Mouse (Mus musculus) intestine, embryonic 16.5 days (tissue): ENCODE measurements around the gene Trmt6. TPM values are rescaled to one million over a fixed set of nuclear protein-coding genes. Genes with fewer than 3 reads are reported as not detected.

Experiments
- ATAC-seq: fragments of 200-750 bp; cut with Nextera tagmentation; 2 replicates; pipeline ENCODE4 v1.8.0; 2017; ENCODE audit warnings: moderate TSS enrichment, moderate library complexity
- H3K27ac ChIP-seq: fragments of 300-500 bp; sonication (generic); 2 replicates; pipeline ENCODE4 v1.5.1; 2014; ENCODE audit warnings: mild to moderate bottlenecking, low read length
- H3K27me3 ChIP-seq: fragments of 300-500 bp; sonication (generic); replicated peaks from 2 replicates; pipeline ENCODE4 v1.6.1; 2014; ENCODE audit warnings: low read length, control low read depth, mixed read lengths; ENCODE audit not compliant: control insufficient read depth, insufficient read depth
- H3K36me3 ChIP-seq: fragments of 300-500 bp; sonication (generic); 2 replicates; pipeline ENCODE4 v1.6.1; 2014; ENCODE audit warnings: low read length, control low read depth; ENCODE audit not compliant: control insufficient read depth, insufficient read depth
- H3K4me1 ChIP-seq: fragments of 300-500 bp; sonication (generic); 2 replicates; pipeline ENCODE4 v1.6.1; 2014; ENCODE audit warnings: low read length, control low read depth, mixed read lengths; ENCODE audit not compliant: control insufficient read depth, insufficient read depth
- H3K4me2 ChIP-seq: fragments of 300-500 bp; sonication (generic); 2 replicates; pipeline ENCODE4 v1.6.1; 2014; ENCODE audit warnings: low read depth, low read length, control low read depth
- H3K4me3 ChIP-seq: fragments of 300-500 bp; sonication (generic); 2 replicates; pipeline ENCODE4 v1.5.1; 2014; ENCODE audit warnings: mild to moderate bottlenecking, low read length
- H3K9ac ChIP-seq: fragments of 300-500 bp; sonication (generic); 2 replicates; pipeline ENCODE4 v1.6.1; 2014; ENCODE audit warnings: low read depth, low read length
- H3K9me3 ChIP-seq: fragments of 300-500 bp; sonication (generic); 2 replicates; pipeline ENCODE4 v1.6.1; 2016; ENCODE audit warnings: low read length, control low read depth; ENCODE audit not compliant: control insufficient read depth
- WGBS: fragments of 180-500 bp; shearing (Covaris S2); extraction: QIAGEN DNeasy Blood & Tissue Kit; methylation state at CpG from one replicate; pipeline ENCODE4 v1.1.7; 2014; 5-methylcytosine and 5-hydroxymethylcytosine counted together
- polyA plus RNA-seq: library from polyadenylated mRNA; unstranded; fragments of >200 nt; fragmentation: Nextera tagmentation; extraction: Ambion mirVana; gene quantifications from 2 replicates; pipeline ENCODE4 v1.2.1, GENCODE M21; 2015

Trmt6 gene
- polyA plus RNA-seq, 1 experiment from 2014 or later, result 25.2 TPM

GRCm38 (mm10) chr2:132846407-132847358 lies 30.8 kb upstream of the Trmt6 start, which contains the start of gene Crls1:
TSS of gene Crls1 (plus strand) at chr2:132846666.
- no peaks in the 10 kb centered on the region for H3K36me3 ChIP-seq
- peaks cover 10% of the 10 kb centered on the region for H3K4me1 ChIP-seq
- peak; percentile 91 for ATAC-seq
- no peaks in the 10 kb centered on the region for H3K27me3 ChIP-seq
- H3K4me3 ChIP-seq, result peak within 1 kb of the TSS; percentile 97
- WGBS, result under 1% methylated on average over 90 of the region's 96 CpGs
- peak within 1 kb of the TSS; percentile 92 for H3K9ac ChIP-seq
- peak within 1 kb of the TSS; percentile 60 for H3K4me2 ChIP-seq
- H3K27ac ChIP-seq, result peak within 1 kb of the TSS; percentile 92
- H3K9me3 ChIP-seq, result no peaks in the 10 kb centered on the region

DNA sequence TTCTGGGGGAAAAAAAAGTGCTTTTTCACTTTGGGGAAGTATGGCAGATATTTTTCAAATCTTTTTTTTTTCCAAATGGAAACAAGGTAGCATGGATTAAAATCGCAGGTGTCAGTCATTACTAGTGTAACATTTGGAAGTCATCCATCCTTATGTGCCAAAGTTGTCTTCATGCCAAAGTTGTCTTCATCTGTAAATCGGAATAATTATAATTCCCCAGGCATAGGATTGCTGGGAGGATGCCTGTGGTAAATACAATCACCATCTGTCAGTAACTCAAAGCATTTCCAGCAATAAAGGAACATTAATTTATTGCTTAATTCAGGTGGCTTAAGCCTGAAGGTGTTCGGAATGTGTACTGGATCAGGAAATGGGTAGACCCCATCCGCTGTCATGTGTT lies 25.2 kb upstream of the Trmt6 start:
- H3K27me3 ChIP-seq, result no peaks in the 10 kb centered on the region
- no peaks in the 10 kb centered on the region for H3K4me1 ChIP-seq
- no peak overlapping the region for H3K4me2 ChIP-seq
- H3K9ac ChIP-seq, result no peak overlapping the region
- ATAC-seq, result no peak
- H3K27ac ChIP-seq, result no peak overlapping the region
- H3K4me3 ChIP-seq, result no peak overlapping the region
- no peaks in the 10 kb centered on the region for H3K9me3 ChIP-seq
- 95% methylated on average over 4 of the region's 4 CpGs for WGBS
- H3K36me3 ChIP-seq, result 0 out of 2 replicates have a peak, but pooled peaks cover 5% of the 10 kb centered on the region

GRCm38 (mm10) chr2:132802976-132803375 lies 12.9 kb downstream of the Trmt6 start:
- Histone ChIP-seq H3K4me2 (no peak overlapping the region), H3K9me3 (no peaks in the 10 kb centered on the region), H3K27me3 (no peaks in the 10 kb centered on the region), H3K4me3 (no peak overlapping the region), H3K27ac (no peak overlapping the region), H3K9ac (no peak overlapping the region), H3K4me1 (no peaks in the 10 kb centered on the region), H3K36me3 (0 out of 2 replicates have a peak, but pooled peaks cover 5% of the 10 kb centered on the region)
- no peak for ATAC-seq
- WGBS, result 91% methylated on average over 2 of the region's 2 CpGs

GRCm38 (mm10) chr2:132794204-132794586 lies 21.7 kb downstream of the Trmt6 start:
- H3K9ac ChIP-seq, result no peak overlapping the region
- H3K4me3 ChIP-seq, result no peak overlapping the region
- no peaks in the 10 kb centered on the region for H3K27me3 ChIP-seq
- H3K9me3 ChIP-seq, result no peaks in the 10 kb centered on the region
- H3K4me2 ChIP-seq, result no peak overlapping the region
- H3K27ac ChIP-seq, result no peak overlapping the region
- H3K4me1 ChIP-seq, result no peaks in the 10 kb centered on the region
- H3K36me3 ChIP-seq, result no peaks in the 10 kb centered on the region
- no peak for ATAC-seq
- 82% methylated on average over 7 of the region's 7 CpGs for WGBS

GRCm38 (mm10) chr2:132793441-132794203 lies 22.2 kb downstream of the Trmt6 start:
- WGBS, result 85% methylated on average over 19 of the region's 19 CpGs
- Histone ChIP-seq H3K27me3 (no peaks in the 10 kb centered on the region), H3K4me2 (no peak overlapping the region), H3K4me3 (no peak overlapping the region), H3K9ac (no peak overlapping the region), H3K4me1 (no peaks in the 10 kb centered on the region), H3K36me3 (no peaks in the 10 kb centered on the region), H3K9me3 (no peaks in the 10 kb centered on the region), H3K27ac (no peak overlapping the region)
- ATAC-seq, result no peak

DNA sequence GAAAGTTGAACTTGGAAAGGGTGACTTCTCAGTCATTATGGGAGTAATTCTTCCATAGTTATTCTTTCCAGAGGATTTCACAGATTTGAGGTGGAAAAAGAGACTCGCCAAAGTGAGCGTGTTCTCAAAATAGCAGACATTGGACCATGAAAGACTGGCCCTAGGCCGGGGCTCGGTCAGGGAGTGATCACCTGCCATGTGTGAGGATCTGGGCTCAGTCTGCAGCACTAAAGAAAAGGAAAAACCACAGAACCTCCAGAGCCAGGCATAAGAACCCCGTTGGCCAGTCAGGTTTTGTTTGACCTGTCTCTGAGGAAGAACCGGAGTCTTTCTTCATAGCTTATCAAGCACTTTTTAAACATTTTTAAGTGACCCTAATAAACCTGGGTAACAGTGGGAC lies 31.8 kb downstream of the Trmt6 start:
- WGBS, result 76% methylated on average over 6 of the region's 6 CpGs
- no peaks in the 10 kb centered on the region for H3K36me3 ChIP-seq
- no peaks in the 10 kb centered on the region; the same call in 1 of the 2 replicates for H3K27me3 ChIP-seq
- H3K4me2 ChIP-seq, result no peak overlapping the region
- no peaks in the 10 kb centered on the region for H3K9me3 ChIP-seq
- 0 out of 2 replicates have a peak, but pooled peaks cover 4% of the 10 kb centered on the region for H3K4me1 ChIP-seq
- no peak overlapping the region for H3K4me3 ChIP-seq
- no peak overlapping the region for H3K9ac ChIP-seq
- no peak for ATAC-seq
- no peak overlapping the region for H3K27ac ChIP-seq

DNA sequence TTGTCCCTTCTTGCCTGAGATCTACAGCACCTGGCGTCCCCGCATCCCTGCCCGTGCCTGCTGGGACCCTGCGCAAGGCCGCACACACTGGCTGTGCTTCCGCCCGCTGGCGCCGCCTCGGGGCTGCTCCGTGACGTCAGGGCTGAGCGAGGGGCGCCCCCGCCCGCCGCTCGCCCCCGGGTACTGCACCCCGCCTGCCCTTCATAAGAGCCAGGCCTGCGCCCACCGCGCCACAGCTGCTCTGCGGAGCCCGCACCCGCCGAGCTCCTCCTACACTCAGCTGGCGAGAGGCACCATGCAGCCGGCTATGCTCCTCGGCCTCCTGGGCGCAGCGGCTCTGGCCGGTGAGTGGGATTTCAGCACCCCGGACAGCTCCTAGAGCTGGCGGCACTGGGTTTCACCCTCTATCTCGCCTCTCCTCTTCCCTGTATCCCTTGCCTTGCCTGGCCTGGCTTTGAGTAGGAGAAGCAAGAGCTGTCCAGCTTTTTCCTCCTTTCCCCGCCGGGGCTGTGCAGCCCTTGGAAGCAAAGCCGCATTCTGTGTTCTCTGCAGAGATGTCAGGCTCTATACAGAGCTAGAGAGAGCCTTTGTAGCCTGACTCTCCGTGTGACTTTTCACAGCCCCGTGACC lies 34.3 kb downstream of the Trmt6 start:
- H3K4me3 ChIP-seq, result peak overlapping the region; percentile 47
- H3K4me1 ChIP-seq, result 0 out of 2 replicates have a peak, but pooled peaks cover 4% of the 10 kb centered on the region
- no peak overlapping the region for H3K9ac ChIP-seq
- peak overlapping the region; percentile 89 for H3K4me2 ChIP-seq
- peak; percentile 99 for ATAC-seq
- no peaks in the 10 kb centered on the region; the same call in 1 of the 2 replicates for H3K27me3 ChIP-seq
- no peak overlapping the region for H3K27ac ChIP-seq
- no peaks in the 10 kb centered on the region for H3K9me3 ChIP-seq
- no peaks in the 10 kb centered on the region for H3K36me3 ChIP-seq
- WGBS, result 2% methylated on average over 33 of the region's 41 CpGs

- Histone ChIP-seq H3K4me2 (peak within 1 kb of the TSS; percentile 89), H3K4me1 (0 out of 2 replicates have a peak, but pooled peaks cover 4% of the 10 kb centered on the region), H3K27ac (no peak within 1 kb of the TSS), H3K9me3 (no peaks in the 10 kb centered on the region), H3K4me3 (peak within 1 kb of the TSS; percentile 47), H3K36me3 (no peaks in the 10 kb centered on the region), H3K9ac (no peak within 1 kb of the TSS), H3K27me3 (no peaks in the 10 kb centered on the region; the same call in 1 of the 2 replicates)
- 0 out of 2 replicates have a peak, but pooled peaks have one; percentile 6 for ATAC-seq
- 11% methylated on average over 4 of the region's 4 CpGs for WGBS
Measured at GRCm38 (mm10) chr2:132780978-132781377, 34.9 kb downstream of the Trmt6 start, which contains the start of gene Chgb. TSS of gene Chgb (plus strand) at chr2:132781278.

DNA sequence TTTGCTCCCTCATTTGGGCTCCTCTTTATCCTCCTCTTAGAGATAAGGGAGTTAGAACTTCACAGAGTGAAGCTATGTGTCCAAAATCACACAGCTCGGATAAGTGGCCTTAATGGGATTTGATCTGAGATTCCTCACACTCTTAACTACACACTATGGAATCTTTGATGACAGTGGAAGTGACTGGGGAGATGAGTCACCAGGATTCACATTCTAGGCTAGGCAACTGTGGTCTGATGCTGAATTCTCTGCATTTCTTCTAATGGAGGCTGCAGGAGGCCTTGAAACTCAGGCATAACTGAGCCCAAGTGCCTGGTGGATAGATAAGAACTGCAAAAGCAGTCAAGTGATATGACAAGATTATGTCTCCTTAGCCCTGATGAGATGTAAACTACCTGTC lies 45.0 kb downstream of the Trmt6 start:
- H3K36me3 ChIP-seq, result no peaks in the 10 kb centered on the region
- no peak overlapping the region for H3K9ac ChIP-seq
- H3K4me1 ChIP-seq, result no peaks in the 10 kb centered on the region
- H3K27ac ChIP-seq, result no peak overlapping the region
- H3K4me2 ChIP-seq, result no peak overlapping the region
- H3K27me3 ChIP-seq, result no peaks in the 10 kb centered on the region
- H3K4me3 ChIP-seq, result no peak overlapping the region
- WGBS, result 71% methylated on average over 1 of the region's 1 CpGs
- ATAC-seq, result no peak
- no peaks in the 10 kb centered on the region for H3K9me3 ChIP-seq
